Mouse (Mus musculus) cortical plate, adult 2 months (tissue): ENCODE measurements around the gene Adamts9.

ENCODE experiments used
- CTCF ChIP-seq: fragments of 200-500 bp; IDR thresholded peaks from 2 replicates; pipeline ENCODE4 v1.5.1; 2011; ENCODE audit warnings: mild to moderate bottlenecking, control low read depth, low read length; ENCODE audit not compliant: insufficient read depth; ENCODE audit errors: extremely low read depth
- POLR2A ChIP-seq: fragments of 200-500 bp; IDR thresholded peaks from 2 replicates; pipeline ENCODE4 v1.6.1; 2011; ENCODE audit warnings: mild to moderate bottlenecking, low read length, control low read depth; ENCODE audit not compliant: insufficient read depth; ENCODE audit errors: extremely low read depth

DNA sequence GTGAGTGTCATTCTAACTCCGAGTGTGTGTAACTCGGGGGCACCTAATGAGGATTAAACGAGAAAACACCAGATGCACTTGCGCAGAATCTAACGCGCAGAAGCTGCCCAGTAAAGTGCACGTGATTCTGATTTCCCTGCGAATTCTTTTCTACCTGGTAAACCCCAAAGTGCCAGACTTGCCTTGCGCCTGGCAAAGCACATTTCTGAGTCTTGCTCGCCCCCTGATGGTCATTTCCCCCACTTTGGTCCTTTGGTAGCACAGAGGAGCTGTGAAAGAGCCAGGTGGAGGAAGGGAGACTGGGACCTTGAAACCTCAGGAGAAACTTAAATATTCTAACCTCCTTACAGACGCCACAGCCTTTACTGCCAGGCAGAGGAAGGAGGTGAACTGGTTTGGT, 199.7 kb downstream of the Adamts9 start:
- peak; percentile 93 for TF ChIP-seq CTCF
- no peak for TF ChIP-seq POLR2A
